Mouse (Mus musculus): ENCODE results near the gene Hoxa13.

Hoxa13 gene

DNA sequence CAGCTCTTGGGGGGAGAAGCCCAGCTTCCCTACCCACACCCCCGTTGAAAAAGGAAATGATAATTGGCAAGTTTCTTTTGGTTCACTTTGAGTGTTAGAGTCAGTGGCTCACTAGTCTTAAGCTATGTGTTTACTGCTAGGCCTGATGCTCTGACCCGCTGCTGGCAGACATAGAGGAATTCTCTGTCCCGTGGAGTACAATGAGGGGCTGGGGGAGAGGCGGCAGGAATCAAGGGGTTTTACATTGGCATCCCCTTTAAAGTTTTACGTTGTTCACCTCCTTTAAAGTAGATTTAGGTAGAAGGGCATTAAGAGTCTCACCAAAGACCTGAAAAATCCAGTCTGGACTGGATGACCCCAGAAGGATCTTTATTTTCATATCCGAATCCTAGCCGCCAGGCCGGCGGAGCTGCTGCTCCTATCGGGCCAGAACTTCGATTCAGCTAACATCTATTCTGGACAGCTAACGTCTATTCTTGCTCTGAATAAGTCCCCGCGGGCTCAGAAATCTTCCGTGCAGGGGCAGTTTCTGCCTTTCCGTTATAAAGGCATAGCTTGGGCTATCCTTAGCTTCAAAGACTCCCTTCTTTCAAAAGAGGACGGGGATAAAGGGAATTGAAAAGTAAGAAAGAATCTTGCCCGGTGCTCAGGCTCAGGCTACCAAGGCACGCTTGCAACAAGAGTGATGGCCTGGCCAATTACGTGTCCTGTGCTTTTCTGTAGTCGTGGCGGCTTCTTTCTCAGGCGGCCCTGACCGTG, 8.5 kb downstream of the Hoxa13 start:
- no peak for DNase-seq (ENCODE audit: low read depth, low spot score)

DNA sequence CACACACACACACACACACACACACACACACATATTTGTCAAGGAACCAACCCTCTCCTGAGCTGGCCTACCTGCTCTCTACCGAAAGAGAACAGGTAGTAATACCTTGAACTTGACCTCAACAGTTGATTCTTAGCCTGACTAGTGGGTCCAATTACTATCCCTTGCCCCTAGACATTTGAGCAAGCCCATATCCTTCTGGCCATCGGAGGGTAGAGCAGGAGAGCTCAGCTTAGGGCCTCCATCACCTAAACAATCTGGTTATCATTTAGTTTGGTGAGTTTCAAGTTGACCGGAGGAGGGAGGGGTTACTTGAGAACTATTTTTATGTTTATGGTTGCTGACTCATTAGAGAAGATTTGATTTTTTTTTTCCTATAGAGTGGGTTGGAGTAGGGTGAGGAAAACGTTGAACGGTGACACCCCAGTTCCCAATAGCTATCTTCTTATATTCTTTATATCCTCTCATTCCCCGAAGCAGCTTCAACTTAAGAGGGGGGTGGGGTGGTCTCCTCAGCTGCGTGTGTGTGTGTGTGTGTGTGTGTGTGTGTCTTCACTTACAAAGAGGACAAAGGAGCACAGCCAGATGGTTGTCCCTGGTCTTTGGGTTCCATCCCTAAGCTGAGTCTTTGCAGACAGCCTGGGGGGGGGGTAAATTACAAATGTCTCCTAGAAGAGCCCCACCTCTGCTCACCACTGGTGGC, 9.4 kb downstream of the Hoxa13 start:
- no peak for DNase-seq (ENCODE audit: low read depth, low spot score)

DNA sequence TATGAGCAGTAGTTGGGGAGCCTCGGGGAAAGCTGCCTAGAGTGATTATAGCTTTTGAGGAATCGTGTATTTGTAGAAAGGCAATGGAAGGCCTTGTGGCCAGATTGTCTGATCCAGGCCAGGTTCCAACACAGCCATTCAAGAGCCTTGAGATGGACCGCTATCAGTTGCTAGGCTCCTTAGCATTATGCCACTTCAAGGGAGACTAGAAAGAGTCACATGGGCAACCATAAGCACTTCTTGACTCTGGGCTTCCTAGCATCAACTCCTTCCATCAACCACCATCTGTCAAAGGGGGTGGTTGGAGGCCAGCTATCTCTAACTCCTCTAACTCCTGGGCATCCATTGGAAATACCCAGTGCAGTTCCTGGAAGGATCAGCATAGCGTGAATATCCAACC, 10.9 kb downstream of the Hoxa13 start:
- DNase-seq (ENCODE audit: low read depth, low spot score): no peak

DNA sequence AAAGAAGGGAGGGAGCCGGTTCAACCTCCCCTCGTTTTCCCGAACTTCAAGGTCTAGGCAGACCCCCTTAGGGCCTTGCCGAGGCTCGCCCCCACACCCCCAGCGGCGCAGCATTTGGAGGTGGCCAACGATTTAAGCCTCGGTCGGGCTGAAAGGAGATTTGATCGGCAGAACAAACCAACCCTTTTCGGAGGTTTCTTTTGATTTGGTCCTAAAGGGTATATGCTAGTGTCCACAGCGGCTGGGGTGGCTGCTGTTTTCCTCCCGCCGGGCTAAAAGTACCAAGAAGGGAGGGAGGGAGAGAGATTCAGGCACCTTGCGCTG, 11.3 kb downstream of the Hoxa13 start:
- no peak for DNase-seq (ENCODE audit: low read depth, low spot score)

DNA sequence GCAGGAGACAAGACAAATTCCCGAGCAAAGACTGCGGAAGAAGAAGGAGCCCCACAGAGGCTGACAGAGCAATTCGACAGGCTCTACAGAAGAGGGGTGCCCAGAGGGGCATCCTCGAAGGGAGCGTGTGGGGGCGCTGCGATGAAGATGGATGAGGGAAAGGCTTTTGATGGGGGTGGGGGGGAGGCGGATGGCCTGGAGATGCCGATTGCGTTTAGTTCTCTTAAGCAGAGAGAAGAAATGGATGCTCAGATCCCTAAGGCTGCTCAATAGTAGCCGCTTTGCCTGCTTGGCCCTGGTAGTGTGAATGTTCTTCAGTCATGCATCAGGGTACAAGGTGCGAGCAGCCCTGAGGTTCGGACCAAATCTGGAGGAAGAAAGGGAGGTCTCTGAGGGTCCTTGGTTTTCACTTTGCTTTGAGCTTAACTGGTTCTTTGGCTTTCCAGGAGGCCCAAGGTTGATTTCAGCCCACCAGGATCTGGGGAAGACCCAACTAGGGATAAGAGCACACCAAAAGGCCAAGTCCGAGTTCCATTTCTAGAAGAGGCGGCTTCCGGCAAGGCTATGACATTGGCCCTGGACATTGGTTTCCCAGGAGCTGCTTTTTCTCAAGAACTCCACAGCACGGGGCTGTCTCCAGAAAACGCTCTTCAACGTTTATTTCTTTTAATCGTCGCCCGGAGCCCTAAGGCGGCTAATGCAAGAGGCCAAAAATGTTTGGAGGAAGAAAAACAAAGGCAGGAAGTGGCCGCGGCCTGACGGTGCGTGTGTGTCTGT, 11.9 kb downstream of the Hoxa13 start:
- no peak for DNase-seq (ENCODE audit: low read depth, low spot score)

DNA sequence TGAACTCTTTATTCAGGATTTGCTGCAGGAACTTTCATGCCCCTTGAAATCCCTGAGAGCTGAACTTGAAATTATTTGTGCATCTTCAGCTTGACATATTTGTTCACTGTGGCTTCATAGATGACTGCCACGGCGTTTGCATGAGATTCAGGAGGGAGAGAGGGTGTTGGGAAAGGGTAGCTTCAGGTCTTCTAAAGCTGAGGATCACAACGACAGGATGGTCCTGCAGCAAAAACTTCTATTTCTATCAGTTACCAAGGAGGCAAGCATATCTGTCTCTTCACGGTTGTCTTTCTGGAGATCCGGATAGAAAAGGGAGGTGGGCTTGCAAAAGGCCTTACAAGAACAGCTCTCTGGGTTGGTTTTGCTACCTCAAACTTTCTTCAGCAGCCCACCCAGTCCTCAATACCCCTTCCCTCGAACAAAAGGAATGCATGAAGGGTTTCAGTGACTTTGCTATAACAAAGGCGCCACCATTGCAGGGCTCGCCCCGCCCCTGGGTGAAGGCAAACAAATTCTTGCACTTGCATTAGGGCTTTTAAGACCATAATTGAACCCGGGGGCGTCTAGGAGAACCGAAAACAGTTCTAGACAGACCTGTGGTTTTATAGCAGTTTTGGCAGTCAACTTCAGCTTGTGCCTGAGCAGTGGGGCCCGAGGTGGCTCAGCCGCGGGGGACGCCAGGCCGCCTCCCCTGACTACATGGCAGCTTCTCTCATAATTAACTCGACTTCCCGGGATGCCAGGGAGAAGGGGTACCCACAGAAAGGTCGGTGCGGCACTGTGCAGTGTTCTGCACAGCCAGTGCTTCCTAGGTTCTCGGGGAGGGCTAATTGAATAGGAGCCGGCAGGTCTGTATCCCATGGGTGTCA, 12.7 kb downstream of the Hoxa13 start:
- DNase-seq (ENCODE audit: low read depth, low spot score): no peak

DNA sequence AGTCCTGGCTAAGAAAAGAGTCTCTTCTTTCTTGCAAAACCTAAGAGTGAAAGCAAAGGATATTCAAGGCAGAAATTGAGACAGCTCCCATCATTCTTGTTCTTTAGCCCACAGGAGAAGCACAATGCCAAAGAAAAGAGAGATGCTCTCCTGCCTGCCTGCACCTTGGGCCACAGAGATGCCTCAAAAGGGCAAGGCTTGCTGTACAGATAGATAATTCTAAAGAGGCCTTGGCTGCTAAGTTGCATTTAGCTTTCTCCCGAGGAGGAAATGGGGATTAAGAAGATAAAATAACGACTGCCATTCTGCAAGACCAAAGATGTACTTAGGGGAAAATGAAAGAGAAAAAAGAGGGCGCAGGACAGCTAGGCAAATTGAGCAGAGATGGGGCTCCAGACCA, 13.8 kb downstream of the Hoxa13 start:
- no peak for DNase-seq (ENCODE audit: low read depth, low spot score)

DNA sequence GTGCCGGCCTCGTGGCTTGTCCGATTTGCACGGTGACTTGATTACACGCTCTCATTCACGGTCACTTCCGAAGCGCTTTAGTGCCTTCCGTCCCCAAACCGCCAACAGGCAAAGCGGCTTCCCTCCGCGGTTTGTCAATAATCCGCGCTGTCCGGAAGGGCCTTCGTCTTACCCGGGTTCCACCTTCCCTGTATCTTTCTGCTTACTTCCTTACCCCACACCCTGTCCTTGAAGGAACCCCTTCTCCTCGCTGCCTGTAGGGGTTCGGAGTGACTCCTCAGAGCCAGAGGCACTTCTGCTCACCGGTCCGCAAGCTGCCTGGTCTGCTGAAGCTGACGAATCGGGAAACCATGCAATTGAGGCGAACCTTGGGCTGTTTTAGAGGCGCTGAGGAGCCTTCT, 14.3 kb downstream of the Hoxa13 start:
- no peak for DNase-seq (ENCODE audit: low read depth, low spot score)

DNA sequence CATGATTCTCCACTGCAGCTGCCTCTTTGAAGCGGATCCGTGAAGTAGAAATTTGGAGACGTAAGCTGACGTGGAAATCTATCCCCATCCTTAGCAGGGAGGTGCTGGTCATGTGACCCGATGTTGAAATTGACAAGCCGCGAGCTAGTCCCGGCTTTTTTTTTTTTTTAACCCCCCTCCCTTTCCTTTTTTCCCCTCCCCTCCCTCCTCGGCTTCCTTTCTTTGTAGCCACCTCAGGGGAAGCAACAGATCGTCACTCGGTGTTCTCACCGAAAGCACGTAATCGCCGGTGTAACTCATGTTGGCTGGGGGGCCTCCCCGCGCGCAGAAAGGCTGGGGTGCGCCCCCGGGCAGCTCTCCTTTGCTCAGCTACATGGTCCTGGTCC, 14.9 kb downstream of the Hoxa13 start, which contains the start of gene Hoxa11:
TSS of gene Hoxa11 (minus strand) at position 54 of the 386 bp plus-strand sequence.
- DNase-seq (ENCODE audit: low read depth, low spot score): no peak

DNA sequence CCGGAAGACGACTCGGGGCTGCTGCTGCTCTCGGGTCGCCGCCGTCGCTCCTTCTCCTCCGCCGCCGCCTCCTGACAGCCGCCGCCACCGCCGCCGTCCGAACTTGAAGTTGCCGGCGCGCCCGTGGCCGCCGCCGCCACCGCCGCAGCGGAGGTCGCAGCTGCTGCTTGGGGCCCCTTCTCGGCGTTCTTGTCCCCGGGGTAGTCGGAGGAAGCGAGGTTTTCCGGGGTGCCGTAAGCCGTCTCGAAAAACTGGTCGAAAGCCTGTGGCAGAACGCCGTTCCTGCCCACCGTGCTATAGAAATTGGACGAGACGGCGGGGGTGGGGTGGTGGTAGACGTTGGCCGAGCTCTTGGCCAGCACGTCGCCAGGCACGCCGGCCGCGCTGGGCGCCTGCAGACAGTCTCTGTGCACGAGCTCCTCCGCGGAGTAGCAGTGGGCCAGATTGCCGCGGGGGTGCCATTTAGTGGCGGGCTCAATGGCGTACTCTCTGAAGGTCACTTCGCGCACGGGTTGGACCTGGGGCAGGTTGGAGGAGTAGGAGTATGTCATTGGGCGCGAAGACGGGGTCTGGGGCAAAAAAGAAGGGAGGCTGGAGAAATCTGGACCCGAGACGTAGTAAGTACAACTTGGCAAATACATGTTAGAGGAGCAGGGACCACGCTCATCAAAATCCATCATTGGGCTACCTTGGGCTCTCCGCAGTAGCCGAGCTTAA, 15.5 kb downstream of the Hoxa13 start:
- no peak for DNase-seq (ENCODE audit: low read depth, low spot score)

DNA sequence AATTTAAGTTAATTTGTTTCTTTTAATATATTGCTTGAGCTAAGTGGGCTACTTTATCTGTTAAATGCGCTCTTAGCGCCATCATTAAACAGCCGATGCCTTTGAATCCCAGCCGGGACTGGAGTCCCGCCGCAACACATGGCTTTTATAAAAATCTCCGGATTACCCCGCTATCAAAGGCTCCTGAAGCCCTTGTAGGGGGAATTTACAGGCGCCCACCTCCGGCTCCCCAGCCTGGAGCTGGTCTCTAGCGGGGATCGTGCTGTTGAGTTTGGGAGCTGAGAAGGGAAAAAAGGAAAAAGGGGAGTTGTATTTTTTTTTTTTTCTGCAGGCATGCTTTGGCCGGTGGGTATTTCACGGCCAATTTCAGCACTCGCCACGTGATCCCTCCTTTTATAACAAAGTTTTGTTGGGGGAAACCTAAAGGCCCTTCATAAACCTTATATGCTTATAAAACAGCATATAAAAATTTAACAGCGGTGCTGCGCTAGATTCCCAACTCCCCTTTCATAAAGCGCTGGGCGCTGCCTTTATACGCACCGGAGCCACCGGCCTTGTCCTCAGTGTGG, 16.1 kb downstream of the Hoxa13 start:
- no peak for DNase-seq (ENCODE audit: low read depth, low spot score)

DNA sequence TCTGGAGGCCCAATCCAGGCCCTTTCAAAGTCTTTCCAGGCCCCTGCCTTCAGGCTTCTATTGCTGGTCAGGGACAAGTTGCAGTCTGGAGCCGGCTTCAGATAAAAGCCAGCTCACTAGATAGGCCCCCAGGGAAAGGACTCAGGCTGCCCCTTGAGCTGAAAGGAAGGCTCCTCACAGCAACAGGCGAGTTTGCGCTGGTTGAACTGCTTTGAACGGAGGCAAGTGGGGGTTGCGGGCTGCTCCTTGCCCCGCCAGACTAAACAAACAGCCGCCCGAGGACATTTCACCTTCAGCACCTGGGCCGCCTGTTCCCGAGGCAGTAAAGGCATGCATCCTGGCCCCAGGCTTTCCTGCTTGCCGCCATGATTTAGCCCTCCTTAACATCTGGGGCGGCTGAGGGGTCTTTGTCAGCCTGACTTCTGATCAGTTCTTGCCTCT, 17.0 kb downstream of the Hoxa13 start:
- DNase-seq (ENCODE audit: low read depth, low spot score): no peak

DNA sequence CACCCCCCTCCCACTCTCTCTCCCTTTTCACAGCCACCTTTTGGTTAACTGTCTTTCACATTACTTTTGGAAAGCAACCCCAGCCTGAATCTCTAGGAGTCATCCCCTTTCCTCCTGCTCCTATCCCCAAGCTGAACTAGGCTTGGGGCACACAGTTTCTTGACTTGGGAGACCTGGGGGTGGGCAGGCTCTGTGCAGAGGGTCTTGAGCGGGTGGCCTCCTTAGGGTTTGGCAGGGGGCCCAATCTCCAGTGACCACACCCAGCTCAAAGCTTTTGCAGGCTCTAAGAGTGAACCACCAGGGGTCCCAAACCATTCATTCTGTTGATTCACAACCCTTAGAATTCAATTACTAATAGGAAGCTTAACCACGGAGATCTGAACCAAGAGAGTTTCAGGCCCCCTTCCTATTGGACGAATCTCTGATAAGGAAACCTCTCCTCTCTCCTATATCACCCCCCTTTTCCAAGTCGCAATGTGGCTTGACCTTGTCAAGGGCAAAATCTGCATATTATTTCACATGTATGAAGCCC, 17.8 kb downstream of the Hoxa13 start:
- no peak for DNase-seq (ENCODE audit: low read depth, low spot score)

DNA sequence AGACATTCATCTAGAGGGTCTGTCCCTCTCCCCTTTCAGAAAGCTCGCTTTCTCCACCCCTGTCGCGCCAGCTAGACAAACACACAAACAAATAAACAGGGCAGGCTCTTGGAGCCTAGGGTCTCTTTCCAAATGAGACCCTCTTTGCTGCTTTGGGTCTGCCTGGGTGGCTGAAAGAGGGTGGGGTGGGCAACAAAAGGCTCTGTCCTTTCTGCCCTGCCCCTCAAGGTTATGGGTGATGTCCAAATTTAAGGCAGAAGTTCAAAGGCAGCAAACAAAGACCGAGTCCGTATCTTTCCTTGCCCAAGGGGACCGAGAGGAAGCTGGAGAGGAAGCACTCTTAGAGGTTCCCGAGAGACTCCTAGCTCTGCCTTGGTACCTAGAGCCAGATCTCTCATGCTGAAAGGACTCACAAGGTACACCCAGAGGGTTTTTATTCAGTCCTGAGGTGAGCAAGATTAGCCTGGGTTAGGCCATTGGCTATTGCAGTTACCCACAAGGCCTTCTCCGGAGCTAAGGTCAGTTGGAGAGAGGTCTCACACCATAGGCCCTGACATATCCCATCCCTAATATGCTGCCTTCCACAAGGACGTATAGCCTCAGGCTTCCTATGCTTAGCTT, 19.6 kb downstream of the Hoxa13 start:
- no peak for DNase-seq (ENCODE audit: low read depth, low spot score)

DNA sequence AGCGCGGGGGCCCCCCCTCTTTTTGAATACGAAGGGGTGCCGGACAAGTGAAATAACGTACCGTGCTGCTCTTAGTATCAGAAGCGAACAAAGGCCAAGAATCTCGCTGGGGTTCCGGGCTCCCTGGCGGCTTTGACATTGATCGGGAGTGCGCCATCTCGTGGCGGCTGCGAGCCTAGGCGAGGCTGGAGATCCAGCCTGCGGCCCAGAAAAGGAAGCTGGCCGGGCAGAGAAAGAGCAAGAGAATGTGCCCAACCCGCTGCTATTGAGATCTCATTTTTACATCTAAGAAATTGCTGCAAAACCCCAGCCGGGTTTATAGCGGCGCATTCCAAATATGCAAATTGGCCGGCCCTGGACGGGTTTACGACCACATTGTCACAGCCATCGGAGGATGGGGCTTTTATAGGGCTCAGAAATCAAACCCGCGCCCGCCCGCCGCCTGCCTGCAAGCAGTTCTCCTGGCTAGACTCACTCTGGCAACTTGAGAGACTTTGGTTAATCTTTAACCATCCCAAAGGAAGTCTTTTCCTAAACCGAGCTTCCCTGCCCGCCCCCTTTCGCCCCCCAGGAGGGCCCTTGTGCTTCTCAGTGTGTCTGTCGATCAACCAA, 20.2 kb downstream of the Hoxa13 start, which contains the start of gene Hoxa10:
TSS of gene Hoxa10 (minus strand) at position 466 of the 612 bp plus-strand sequence.
- DNase-seq (ENCODE audit: low read depth, low spot score): no peak

DNA sequence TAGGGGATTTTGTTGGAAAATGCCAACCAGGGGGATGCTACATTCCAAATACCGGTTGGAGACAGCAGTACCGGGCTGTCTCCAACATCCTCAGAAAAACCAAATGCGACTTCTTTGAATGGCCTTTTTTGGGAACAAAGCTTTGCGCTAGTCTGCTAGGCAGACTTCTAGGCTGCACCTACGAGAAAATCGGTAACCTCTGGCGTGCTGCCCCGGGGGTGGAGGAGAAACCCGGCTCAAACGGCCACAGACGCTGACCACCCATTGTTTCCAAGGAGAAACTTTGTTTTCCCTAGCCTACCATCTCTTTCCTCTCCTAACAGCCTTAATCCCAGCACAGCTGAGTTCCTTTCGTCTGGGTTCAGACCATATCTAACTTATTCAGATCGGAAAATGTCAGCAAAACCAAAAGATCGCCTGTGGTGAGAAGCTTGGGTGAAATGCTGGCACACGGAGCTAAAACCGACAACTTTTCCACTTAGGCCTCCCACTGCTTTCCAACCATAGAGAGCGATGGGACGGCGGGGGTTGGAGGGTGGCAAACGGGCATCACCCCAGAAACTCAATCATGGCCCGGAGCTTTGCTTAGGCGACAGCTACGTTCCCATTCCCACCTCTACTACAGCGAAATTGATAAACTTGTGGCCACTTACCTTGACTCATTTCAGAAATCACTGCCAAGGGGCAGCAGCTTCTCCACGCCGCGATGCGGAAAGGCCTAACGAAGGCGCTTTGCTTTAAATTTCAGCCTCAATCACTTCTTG, 20.9 kb downstream of the Hoxa13 start:
- no peak for DNase-seq (ENCODE audit: low read depth, low spot score)

DNA sequence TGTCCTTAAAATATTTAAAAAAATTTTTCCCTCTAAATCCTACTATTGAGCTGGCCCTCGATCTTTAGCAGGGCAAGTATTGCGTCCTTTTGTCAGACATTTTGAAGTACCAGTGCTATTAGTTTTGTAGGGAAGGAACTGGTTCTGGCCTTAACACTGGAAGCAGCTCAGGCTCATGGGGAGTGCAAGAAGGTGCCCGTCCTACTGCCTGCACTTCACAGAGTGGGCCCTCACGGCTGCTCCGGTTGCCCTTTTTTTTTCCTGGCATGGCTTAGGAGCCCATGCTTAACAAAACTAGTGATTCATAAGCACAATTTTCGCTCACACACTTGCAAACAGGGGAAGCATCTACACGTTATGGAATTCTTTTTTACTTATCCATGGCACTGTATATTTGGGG, 21.7 kb downstream of the Hoxa13 start:
- no peak for DNase-seq (ENCODE audit: low read depth, low spot score)

DNA sequence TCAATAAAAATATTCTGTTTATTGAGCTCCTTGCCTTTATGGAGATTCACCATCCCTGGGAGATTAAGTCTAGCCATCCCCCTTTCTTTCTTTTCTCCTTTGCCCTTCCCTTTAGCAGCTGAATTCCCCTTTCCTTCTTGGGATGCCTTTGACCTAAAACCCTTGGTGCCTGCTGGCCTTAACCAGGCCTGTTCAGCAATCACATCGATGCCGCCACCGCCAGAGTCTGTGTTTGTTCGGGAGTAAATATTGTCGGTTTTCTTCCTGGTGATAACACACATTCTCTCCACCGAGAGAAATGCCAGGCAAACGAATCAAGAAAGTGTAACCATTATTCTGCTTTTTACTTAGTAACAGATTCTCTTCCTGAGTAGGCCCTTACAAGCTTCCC, 22.5 kb downstream of the Hoxa13 start:
- no peak for DNase-seq (ENCODE audit: low read depth, low spot score)
